Mouse (Mus musculus) neural tube, embryonic 13.5 days (tissue): Measurements from ENCODE around the gene Kcnk18. TPM values are rescaled to one million over a fixed set of nuclear protein-coding genes. Genes with fewer than 3 reads are reported as not detected.

Experiments
- ATAC-seq: fragments of 200-750 bp; cut with Nextera tagmentation; 2 replicates; pipeline ENCODE4 v1.8.0; 2017; ENCODE audit warnings: low read depth, mild to moderate bottlenecking, moderate TSS enrichment, moderate library complexity
- H3K27ac ChIP-seq: fragments of 300-500 bp; sonication (generic); replicated peaks from 2 replicates; pipeline ENCODE4 v1.5.1; 2015; ENCODE audit warnings: moderate library complexity, mild to moderate bottlenecking, inconsistent platforms
- H3K27me3 ChIP-seq: fragments of 300-500 bp; sonication (generic); 2 replicates; pipeline ENCODE4 v1.6.1; 2015; ENCODE audit warnings: mild to moderate bottlenecking, inconsistent platforms
- H3K36me3 ChIP-seq: fragments of 300-500 bp; sonication (generic); 2 replicates; pipeline ENCODE4 v1.6.1; 2015; ENCODE audit warnings: mild to moderate bottlenecking, inconsistent platforms
- H3K4me1 ChIP-seq: fragments of 300-500 bp; sonication (generic); replicated peaks from 2 replicates; pipeline ENCODE4 v1.6.1; 2015; ENCODE audit warnings: inconsistent platforms
- H3K4me2 ChIP-seq: fragments of 300-500 bp; sonication (generic); 2 replicates; pipeline ENCODE4 v1.6.1; 2015; ENCODE audit warnings: inconsistent platforms, mild to moderate bottlenecking, moderate library complexity
- H3K4me3 ChIP-seq: fragments of 300-500 bp; sonication (generic); 2 replicates; pipeline ENCODE4 v1.5.1; 2015; ENCODE audit warnings: mild to moderate bottlenecking, inconsistent platforms
- H3K9ac ChIP-seq: fragments of 300-500 bp; sonication (generic); 2 replicates; pipeline ENCODE4 v1.6.1; 2015; ENCODE audit warnings: moderate library complexity, mild to moderate bottlenecking, inconsistent platforms
- H3K9me3 ChIP-seq: fragments of 300-500 bp; sonication (generic); 2 replicates; pipeline ENCODE4 v1.6.1; 2016; ENCODE audit warnings: inconsistent platforms
- WGBS: fragments of 180-500 bp; shearing (Covaris S2); methylation state at CpG from one replicate; pipeline ENCODE4 v1.1.7; 2015; 5-methylcytosine and 5-hydroxymethylcytosine counted together
- polyA plus RNA-seq: library from polyadenylated mRNA; unstranded; fragments of >200 nt; fragmentation: Nextera tagmentation; extraction: Ambion mirVana; gene quantifications from 2 replicates; pipeline ENCODE4 v1.2.1, GENCODE M21; 2015

Gene Kcnk18
- polyA plus RNA-seq, 1 experiment from 2014 or later, result not detected

DNA sequence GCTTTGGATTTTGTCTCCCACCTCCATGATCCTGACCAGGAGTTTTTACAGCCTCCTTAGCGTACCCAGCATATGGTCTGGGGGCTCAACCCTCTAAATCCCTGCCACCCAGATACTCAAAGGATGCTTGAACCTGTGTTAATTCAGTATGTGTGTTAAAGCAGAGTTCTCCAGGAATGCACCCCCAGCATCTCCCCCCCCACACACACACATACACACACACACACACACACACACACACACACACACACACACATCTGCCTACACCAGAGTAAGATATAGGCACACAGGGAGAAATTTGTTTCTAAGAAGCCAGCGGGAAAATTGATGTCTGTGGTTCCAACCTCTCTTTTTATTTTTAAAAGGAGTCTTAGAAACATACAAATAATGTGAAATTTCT lies 26.5 kb upstream of the Kcnk18 start:
- H3K27me3 ChIP-seq, result peaks cover 96% of the 10 kb centered on the region
- H3K9me3 ChIP-seq, result no peaks in the 10 kb centered on the region
- WGBS, result 4% methylated on average over 2 of the region's 2 CpGs
- H3K9ac ChIP-seq, result no peak overlapping the region
- H3K4me3 ChIP-seq, result no peak overlapping the region
- H3K4me1 ChIP-seq, result peaks cover 7% of the 10 kb centered on the region; the same call in 1 of the 2 replicates
- no peak for ATAC-seq
- no peak overlapping the region for H3K4me2 ChIP-seq
- H3K36me3 ChIP-seq, result no peaks in the 10 kb centered on the region
- no peak overlapping the region for H3K27ac ChIP-seq

DNA sequence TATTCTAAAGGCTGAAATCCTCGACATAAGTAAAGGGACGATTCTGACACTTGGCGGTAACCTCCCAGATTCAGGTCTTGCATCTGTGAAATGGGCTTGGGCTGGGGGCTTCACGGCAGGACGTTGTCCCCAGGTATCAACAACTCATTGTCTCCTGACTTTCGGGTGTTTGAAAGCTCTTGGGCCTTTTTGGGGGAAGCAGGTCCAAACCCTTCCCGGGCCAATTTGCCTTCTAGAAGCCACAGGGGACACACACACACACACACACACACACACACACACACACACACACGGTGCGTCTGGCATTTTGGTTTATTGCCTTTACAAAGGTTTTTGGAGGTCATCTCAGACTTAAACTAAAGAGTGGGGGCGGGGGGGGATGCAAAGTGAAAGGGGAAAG lies 25.6 kb upstream of the Kcnk18 start:
- H3K4me1 ChIP-seq, result peaks cover 7% of the 10 kb centered on the region; the same call in 1 of the 2 replicates
- no peaks in the 10 kb centered on the region for H3K36me3 ChIP-seq
- WGBS, result 1% methylated on average over 10 of the region's 10 CpGs
- ATAC-seq, result no peak
- H3K9me3 ChIP-seq, result no peaks in the 10 kb centered on the region
- peaks cover 96% of the 10 kb centered on the region for H3K27me3 ChIP-seq
- H3K27ac ChIP-seq, result no peak overlapping the region
- H3K4me3 ChIP-seq, result no peak overlapping the region
- peak overlapping the region; percentile 26; the same call in 1 of the 2 replicates for H3K4me2 ChIP-seq
- H3K9ac ChIP-seq, result no peak overlapping the region

DNA sequence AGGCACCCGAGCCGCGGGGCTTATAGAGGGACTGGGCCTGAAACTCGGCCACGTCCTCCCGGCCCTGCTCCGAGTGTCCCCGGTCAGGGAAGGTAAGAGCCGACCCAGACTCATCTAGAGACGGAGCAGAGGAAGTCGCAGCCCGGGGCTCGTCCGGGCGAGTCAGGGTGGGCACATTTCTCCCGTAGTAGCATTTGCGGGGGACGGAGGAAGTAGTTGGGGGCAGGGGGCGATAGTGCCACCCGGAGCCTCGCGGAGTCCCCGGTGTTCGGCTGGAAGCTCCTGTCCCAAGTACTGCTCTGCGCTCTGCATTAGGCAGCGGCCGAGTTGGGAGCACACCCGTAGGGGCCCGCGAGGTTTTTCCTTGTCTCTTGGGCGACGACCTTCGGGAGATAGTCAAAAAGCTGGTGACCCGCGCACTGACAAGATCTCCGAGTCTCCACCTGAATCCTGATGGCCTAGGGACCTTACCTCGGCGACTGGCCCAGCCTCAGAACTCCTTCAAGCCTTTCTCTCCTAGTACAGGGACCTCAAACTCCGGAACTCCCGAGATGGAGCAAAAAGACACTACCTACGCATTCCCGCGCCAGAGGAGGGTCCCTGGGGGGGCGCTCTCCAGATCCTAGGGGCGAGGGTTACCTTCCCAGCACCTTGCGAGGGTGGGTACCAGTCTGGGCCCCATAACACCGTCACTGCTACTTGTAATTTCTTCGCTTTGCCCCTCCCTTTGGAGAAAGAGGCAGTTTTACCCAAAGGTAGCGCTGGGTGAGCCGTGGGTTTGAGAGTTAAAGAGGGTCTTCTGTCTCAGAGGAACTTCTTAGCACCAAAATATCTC lies 24.8 kb upstream of the Kcnk18 start:
- H3K4me2 ChIP-seq, result peak overlapping the region; percentile 26
- H3K4me1 ChIP-seq, result peaks cover 7% of the 10 kb centered on the region; the same call in 1 of the 2 replicates
- ATAC-seq, result no peak
- H3K9me3 ChIP-seq, result 0 out of 2 replicates have a peak, but pooled peaks cover under 1% of the 10 kb centered on the region
- H3K4me3 ChIP-seq, result peak overlapping the region; percentile 8; the same call in 1 of the 2 replicates
- H3K27me3 ChIP-seq, result peaks cover 92% of the 10 kb centered on the region
- no peak overlapping the region for H3K27ac ChIP-seq
- under 1% methylated on average over 50 of the region's 50 CpGs for WGBS
- no peak overlapping the region for H3K9ac ChIP-seq
- H3K36me3 ChIP-seq, result no peaks in the 10 kb centered on the region

DNA sequence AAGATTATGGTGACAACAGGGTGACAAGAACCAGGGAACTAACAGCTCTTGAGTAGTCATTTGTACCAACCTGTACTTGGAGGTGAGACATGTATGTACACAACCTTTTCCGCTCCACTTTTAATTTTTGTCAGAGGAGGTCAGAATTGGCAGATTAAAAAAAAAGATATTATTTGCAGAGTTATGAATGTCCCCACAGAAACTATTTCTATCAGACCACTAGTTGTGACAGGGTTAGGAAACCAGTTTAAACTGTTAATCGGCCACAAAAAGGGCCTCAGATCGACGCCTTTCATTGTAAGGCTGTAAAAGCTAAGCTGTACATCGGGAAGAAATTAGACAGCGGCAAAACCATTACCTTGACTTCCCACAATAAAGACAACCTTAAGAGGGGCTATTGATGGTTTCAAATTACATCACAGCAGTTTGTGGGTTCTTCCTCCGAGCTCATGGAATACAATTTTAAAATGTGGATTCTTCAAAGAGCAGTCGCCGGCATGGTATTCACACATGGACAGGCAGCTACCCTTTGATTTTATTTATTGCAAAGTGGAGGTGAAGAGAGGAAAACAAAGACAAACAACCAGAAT lies 23.7 kb upstream of the Kcnk18 start:
- peaks cover 89% of the 10 kb centered on the region for H3K27me3 ChIP-seq
- no peak overlapping the region for H3K4me3 ChIP-seq
- H3K9me3 ChIP-seq, result 0 out of 2 replicates have a peak, but pooled peaks cover 5% of the 10 kb centered on the region
- no peaks in the 10 kb centered on the region for H3K36me3 ChIP-seq
- ATAC-seq, result no peak
- H3K9ac ChIP-seq, result no peak overlapping the region
- peaks cover 7% of the 10 kb centered on the region; the same call in 1 of the 2 replicates for H3K4me1 ChIP-seq
- no peak overlapping the region for H3K27ac ChIP-seq
- WGBS, result 5% methylated on average over 9 of the region's 9 CpGs
- no peak overlapping the region for H3K4me2 ChIP-seq

DNA sequence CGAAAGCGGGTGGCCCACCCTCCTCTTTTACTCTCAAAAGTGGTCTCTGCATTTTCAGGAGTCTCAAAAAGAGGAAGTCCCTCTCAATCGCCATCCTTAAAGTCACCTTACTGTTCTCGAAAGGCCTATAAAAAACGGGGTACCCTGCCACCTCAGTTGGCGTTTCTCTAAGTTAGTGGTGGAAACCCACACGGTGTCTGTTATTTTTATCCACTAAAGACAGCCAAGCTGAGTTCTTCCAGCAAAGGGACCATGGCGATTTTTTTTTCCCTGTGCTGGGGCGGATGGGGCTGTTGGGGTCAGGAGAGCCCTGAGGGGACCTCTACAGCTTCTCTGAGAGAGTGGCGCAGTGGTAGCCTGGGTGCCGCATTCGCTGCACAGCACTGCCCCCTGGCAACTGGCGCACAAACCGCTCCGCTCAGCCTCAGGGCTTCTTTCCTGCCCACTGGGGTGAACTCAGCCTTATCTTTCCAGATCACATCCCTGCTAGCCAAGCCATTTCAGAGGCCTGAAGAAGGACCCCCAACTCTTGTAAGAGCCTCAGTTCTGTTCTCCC lies 22.8 kb upstream of the Kcnk18 start:
- 3% methylated on average over 15 of the region's 15 CpGs for WGBS
- no peak overlapping the region for H3K4me3 ChIP-seq

DNA sequence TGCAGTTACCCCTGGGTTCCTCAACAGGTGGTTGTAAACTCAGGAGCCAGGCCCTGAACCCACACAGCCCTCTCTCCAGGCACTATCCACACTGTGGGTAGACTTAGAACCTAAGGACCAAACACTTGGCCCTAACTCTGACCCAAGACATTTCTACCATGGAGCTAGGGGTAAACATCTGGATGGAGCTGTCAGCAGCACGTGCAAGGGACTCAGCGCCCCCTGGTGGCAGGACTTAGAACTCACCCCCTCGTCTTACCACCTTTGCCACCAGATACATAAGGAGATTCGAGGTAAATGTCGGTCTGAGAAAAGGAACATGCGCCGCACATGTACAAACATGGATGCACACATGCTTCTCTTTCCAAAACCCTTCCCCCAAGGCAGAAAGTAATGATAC lies 20.9 kb upstream of the Kcnk18 start:
- Histone ChIP-seq H3K27me3 (peaks cover 60% of the 10 kb centered on the region), H3K27ac (no peak overlapping the region)
- ATAC-seq, result no peak

More for the DNA sequence above, 22.8 kb upstream of the Kcnk18 start:
- no peak; the same call in 1 of the 2 replicates for ATAC-seq
- H3K4me2 ChIP-seq, result no peak overlapping the region
- H3K9ac ChIP-seq, result no peak overlapping the region
- peaks cover 7% of the 10 kb centered on the region; the same call in 1 of the 2 replicates for H3K4me1 ChIP-seq
- H3K9me3 ChIP-seq, result 0 out of 2 replicates have a peak, but pooled peaks cover 5% of the 10 kb centered on the region
- H3K27ac ChIP-seq, result no peak overlapping the region
- H3K27me3 ChIP-seq, result peaks cover 80% of the 10 kb centered on the region
- no peaks in the 10 kb centered on the region for H3K36me3 ChIP-seq

DNA sequence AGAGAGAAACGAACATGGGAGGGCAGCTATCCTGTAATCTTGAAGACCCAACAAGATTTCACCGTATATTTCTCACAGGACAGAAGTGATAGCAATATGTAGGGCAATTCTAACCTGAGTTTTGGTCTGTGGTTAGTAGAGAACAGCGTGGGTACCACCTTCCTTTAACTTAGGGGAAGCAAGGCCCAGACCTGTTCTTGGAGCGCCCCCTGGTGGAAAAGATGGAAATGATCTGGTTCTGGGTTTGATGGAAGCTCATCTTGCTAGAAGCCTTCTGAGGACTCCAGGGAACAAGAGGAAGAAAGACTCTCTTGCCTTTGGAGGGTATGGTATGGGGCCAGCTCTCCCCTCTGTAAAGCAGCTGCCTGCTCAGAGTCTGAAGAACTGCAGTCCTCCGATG lies 10.5 kb upstream of the Kcnk18 start:
- no peak for ATAC-seq
- no peaks in the 10 kb centered on the region for H3K36me3 ChIP-seq
- no peak overlapping the region for H3K4me3 ChIP-seq

More for the DNA sequence above, 20.9 kb upstream of the Kcnk18 start:
- H3K9me3 ChIP-seq, result 0 out of 2 replicates have a peak, but pooled peaks cover 5% of the 10 kb centered on the region
- no peak overlapping the region for H3K4me3 ChIP-seq
- WGBS, result 42% methylated on average over 7 of the region's 7 CpGs
- peaks cover 7% of the 10 kb centered on the region; the same call in 1 of the 2 replicates for H3K4me1 ChIP-seq
- no peak overlapping the region for H3K4me2 ChIP-seq
- H3K36me3 ChIP-seq, result no peaks in the 10 kb centered on the region
- no peak overlapping the region for H3K9ac ChIP-seq

DNA sequence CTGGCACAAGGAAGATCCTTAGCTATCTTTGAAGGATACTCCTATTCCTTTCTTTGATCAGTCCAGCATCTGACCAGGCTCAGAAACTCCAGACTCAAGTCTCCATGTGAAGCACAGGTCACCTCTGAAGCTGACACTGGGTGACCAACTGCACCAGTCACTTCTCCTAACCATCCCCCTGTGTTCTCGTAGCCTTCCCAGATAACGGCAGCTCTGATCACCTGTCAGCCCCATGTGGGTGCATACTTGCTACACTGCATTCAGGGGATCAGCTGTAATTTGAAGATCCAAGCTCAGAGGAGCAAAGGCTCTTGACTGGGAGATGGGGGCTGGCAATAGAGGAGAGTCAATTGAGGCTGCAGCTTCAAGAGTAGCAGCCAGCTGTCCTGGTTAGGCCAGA lies 10.0 kb upstream of the Kcnk18 start:
- H3K27me3 ChIP-seq, result peaks cover 50% of the 10 kb centered on the region
- no peak overlapping the region for H3K4me3 ChIP-seq
- no peak overlapping the region for H3K27ac ChIP-seq
- no peaks in the 10 kb centered on the region for H3K4me1 ChIP-seq
- H3K4me2 ChIP-seq, result no peak overlapping the region
- no peak; the same call in 1 of the 2 replicates for ATAC-seq
- H3K9me3 ChIP-seq, result no peaks in the 10 kb centered on the region
- H3K36me3 ChIP-seq, result no peaks in the 10 kb centered on the region
- 78% methylated on average over 2 of the region's 2 CpGs for WGBS
- no peak overlapping the region for H3K9ac ChIP-seq

More for the DNA sequence above, 10.5 kb upstream of the Kcnk18 start:
- WGBS, result 32% methylated on average over 5 of the region's 5 CpGs
- no peaks in the 10 kb centered on the region for H3K4me1 ChIP-seq
- H3K9me3 ChIP-seq, result no peaks in the 10 kb centered on the region
- no peak overlapping the region for H3K9ac ChIP-seq
- no peak overlapping the region for H3K27ac ChIP-seq
- no peak overlapping the region for H3K4me2 ChIP-seq
- peaks cover 47% of the 10 kb centered on the region for H3K27me3 ChIP-seq

DNA sequence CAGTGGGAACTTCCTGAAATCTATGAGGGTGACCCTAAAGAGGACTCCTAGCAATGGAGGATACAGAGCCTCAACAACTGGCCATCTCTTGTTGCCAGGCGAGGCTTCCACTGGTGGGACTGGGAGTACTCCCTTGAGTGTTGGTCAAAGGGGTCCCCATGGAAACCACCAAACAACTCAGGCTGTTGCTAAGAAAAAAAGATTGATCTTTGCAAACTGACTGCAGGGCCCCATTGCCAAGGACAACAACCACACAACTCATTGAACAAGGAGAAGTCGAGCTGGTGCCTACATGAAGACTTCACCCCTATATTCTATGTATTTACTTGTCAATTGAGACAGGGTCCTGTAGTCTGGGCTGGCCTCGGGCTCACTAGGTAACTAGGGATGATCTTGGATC lies 2.1 kb upstream of the Kcnk18 start:
- no peaks in the 10 kb centered on the region for H3K4me1 ChIP-seq
- ATAC-seq, result no peak
- no peaks in the 10 kb centered on the region for H3K36me3 ChIP-seq
- H3K9me3 ChIP-seq, result no peaks in the 10 kb centered on the region
- 54% methylated on average over 3 of the region's 3 CpGs for WGBS
- peaks cover 70% of the 10 kb centered on the region for H3K27me3 ChIP-seq
- no peak overlapping the region for H3K27ac ChIP-seq
- H3K9ac ChIP-seq, result no peak overlapping the region
- H3K4me3 ChIP-seq, result no peak overlapping the region
- H3K4me2 ChIP-seq, result no peak overlapping the region

DNA sequence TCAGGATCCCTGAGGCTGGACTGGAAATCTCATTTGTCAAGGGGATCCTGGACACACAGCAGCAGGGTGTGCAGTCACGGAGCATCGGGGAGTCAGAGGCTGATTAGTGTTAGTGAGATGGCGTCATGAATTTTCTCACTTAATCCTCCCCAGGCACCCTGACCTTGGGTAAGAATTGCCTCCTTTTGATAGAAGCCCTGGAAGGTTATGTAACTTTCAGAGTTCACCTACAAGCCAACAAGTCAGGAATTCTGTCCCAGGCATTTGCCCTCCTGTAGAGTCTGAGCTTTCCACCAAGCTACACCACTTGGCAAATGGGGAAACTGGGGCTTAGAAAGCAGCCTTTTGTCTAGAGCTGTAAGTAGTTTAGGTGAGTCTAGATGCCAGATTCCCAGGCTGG lies 2.1 kb downstream of the Kcnk18 start:
- Histone ChIP-seq H3K9me3 (no peaks in the 10 kb centered on the region), H3K36me3 (no peaks in the 10 kb centered on the region), H3K27ac (no peak overlapping the region), H3K4me1 (no peaks in the 10 kb centered on the region), H3K27me3 (peaks cover 42% of the 10 kb centered on the region), H3K4me3 (no peak overlapping the region), H3K4me2 (no peak overlapping the region), H3K9ac (no peak overlapping the region)
- 66% methylated on average over 3 of the region's 3 CpGs for WGBS
- no peak for ATAC-seq

DNA sequence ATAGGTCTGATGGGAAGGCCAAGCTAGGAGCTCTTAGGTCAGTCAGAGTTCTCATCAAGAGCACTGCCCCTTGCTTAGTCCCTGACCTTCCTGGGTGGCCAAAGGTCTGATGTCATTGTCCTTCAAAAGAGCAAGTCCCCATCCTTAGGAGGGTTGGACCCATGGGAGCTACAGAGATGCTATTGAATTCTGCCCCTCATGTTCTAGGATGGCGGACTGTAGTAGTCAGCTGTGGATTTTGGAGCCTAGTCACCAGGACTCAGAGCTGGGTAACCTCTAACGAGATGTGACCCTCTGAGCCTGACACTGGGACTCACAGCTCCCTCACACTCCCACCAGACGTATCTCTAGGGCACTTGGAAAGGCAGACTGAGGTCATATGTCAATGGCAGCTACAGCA lies 9.4 kb downstream of the Kcnk18 start:
- no peak overlapping the region for H3K4me2 ChIP-seq
- H3K9ac ChIP-seq, result no peak overlapping the region
- WGBS, result 79% methylated on average over 3 of the region's 3 CpGs
- no peaks in the 10 kb centered on the region for H3K36me3 ChIP-seq
- H3K9me3 ChIP-seq, result no peaks in the 10 kb centered on the region
- no peak for ATAC-seq
- H3K27me3 ChIP-seq, result 0 out of 2 replicates have a peak, but pooled peaks cover 2% of the 10 kb centered on the region
- H3K4me1 ChIP-seq, result no peaks in the 10 kb centered on the region
- no peak overlapping the region for H3K27ac ChIP-seq
- no peak overlapping the region for H3K4me3 ChIP-seq

DNA sequence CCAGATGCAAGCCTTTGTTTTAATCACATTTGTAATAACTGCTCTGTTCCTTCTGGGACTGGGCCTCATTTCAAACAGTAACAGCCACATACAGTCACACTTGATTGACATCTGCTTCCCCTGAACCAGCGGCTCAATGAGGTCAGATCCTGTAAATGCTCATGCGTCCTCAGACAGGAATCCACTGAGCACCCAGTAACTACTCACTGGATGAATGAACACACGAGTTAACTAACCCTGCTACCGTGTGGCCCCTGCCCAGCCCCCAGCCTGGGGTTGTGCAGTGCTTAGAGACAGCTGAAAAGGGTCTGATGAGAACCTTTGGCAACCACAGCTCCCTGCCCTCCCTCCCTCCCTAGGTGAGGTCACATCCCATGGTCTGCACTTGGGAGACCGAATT lies 13.8 kb downstream of the Kcnk18 start:
- no peaks in the 10 kb centered on the region for H3K27me3 ChIP-seq
- no peak overlapping the region for H3K4me2 ChIP-seq
- no peak overlapping the region for H3K4me3 ChIP-seq
- H3K9me3 ChIP-seq, result no peaks in the 10 kb centered on the region
- WGBS, result 79% methylated on average over 5 of the region's 5 CpGs
- no peak for ATAC-seq
- no peaks in the 10 kb centered on the region for H3K4me1 ChIP-seq
- H3K36me3 ChIP-seq, result no peaks in the 10 kb centered on the region
- no peak overlapping the region for H3K27ac ChIP-seq
- no peak overlapping the region for H3K9ac ChIP-seq
